ENCODE assay signal across 28 mouse cellular contexts in the genomic region with DNA sequence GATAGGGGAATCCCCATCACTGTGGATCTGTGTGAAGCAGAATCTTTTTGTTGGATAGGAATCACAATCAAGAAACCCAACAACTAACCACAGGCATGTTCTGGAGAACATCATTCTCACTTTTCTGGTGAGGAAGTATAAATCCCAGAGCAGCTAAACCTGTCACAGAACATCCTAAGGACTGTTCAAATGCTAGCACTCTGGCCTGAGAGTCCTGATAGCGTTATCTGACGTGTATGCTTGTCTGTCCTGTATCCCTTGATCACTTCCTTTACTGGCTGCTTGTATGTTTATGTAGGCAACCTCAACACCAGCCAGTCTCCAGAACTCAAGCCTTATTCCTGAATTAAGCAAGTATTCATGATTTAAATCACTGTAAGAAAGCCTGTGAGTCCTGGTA.
DNase-seq lines count a peak whose midpoint lies in the region; ATAC-seq and TF ChIP-seq lines count a peak whose summit lies in the region.
"Had no signal": no experiment of that assay in that cellular context is flagged by ENCODE, and none has a peak within 500 bp of the region (broad histone marks: within the 10 kb centered on the region; RNA-seq: fewer than 3 reads in every experiment).

No protein-coding gene starts in this region.

- H3K4me3 ChIP-seq in heart, embryonic 12.5 days = no peak overlapping the region
- H3K4me3 ChIP-seq in heart, postnatal 0 days (ENCODE audit: low read depth, low read length) = no peak overlapping the region
- H3K4me3 ChIP-seq in limb, embryonic 11.5 days (ENCODE audit: low read depth, low read length) = no peak overlapping the region
- no peak overlapping the region for H3K4me3 ChIP-seq in limb, embryonic 10.5 days
- H3K4me3 ChIP-seq in hindbrain, embryonic 12.5 days = no peak overlapping the region
- H3K4me3 ChIP-seq: embryonic facial prominence, embryonic 12.5 days; hindbrain, embryonic 15.5 days; limb, embryonic 15.5 days; liver, embryonic 13.5 days; midbrain, embryonic 10.5 days; midbrain, embryonic 15.5 days; neural tube, embryonic 15.5 days had no signal

- no peaks in the 10 kb centered on the region for H3K9me3 ChIP-seq in heart, embryonic 12.5 days (replicated peaks)
- H3K9me3 ChIP-seq in heart, postnatal 0 days (replicated peaks; ENCODE audit: control insufficient read depth, low read length) = no peaks in the 10 kb centered on the region
- no peaks in the 10 kb centered on the region for H3K9me3 ChIP-seq in limb, embryonic 11.5 days (ENCODE audit: control insufficient read depth, low read length)
- no peaks in the 10 kb centered on the region for H3K9me3 ChIP-seq in limb, embryonic 10.5 days (replicated peaks)
- H3K9me3 ChIP-seq in hindbrain, embryonic 12.5 days (replicated peaks) = no peaks in the 10 kb centered on the region
- H3K9me3 ChIP-seq: embryonic facial prominence, embryonic 12.5 days; hindbrain, embryonic 15.5 days; limb, embryonic 15.5 days; liver, embryonic 13.5 days; midbrain, embryonic 10.5 days; midbrain, embryonic 15.5 days; neural tube, embryonic 15.5 days had no signal

- intact Hi-C loops in heart, postnatal 36 days (cut with DNase I) = loop anchor here (5.0 kb wide), 1 partner anchor 181 kb away; no protein-coding TSS in a partner anchor

- no peak for TF ChIP-seq EP300 in heart, postnatal 0 days (IDR thresholded peaks at IDR 0.05; ENCODE audit: low read depth)

- no peaks in the 10 kb centered on the region for H3K27me3 ChIP-seq in heart, embryonic 12.5 days (replicated peaks)
- H3K27me3 ChIP-seq in heart, postnatal 0 days (ENCODE audit: control insufficient read depth, insufficient read depth, low read length) = no peaks in the 10 kb centered on the region
- no peaks in the 10 kb centered on the region for H3K27me3 ChIP-seq in limb, embryonic 11.5 days (ENCODE audit: control insufficient read depth, insufficient read depth, low read length)
- no peaks in the 10 kb centered on the region for H3K27me3 ChIP-seq in limb, embryonic 10.5 days (ENCODE audit: low read depth, poor library complexity, severe bottlenecking)
- H3K27me3 ChIP-seq in hindbrain, embryonic 12.5 days = no peaks in the 10 kb centered on the region
- H3K27me3 ChIP-seq: embryonic facial prominence, embryonic 12.5 days; hindbrain, embryonic 15.5 days; limb, embryonic 15.5 days; liver, embryonic 13.5 days; midbrain, embryonic 15.5 days; neural tube, embryonic 15.5 days had no signal

- 6% methylated on average over 2 of the region's 2 CpGs for WGBS in heart, embryonic 12.5 days
- WGBS in heart, postnatal 0 days = 4% methylated on average over 2 of the region's 2 CpGs
- 55% methylated on average over 2 of the region's 2 CpGs for WGBS in limb, embryonic 11.5 days
- 67% methylated on average over 2 of the region's 2 CpGs for WGBS in limb, embryonic 10.5 days
- WGBS in hindbrain, embryonic 12.5 days = 70% methylated on average over 2 of the region's 2 CpGs

- H3K27ac ChIP-seq in heart, embryonic 12.5 days (ENCODE audit: poor library complexity, severe bottlenecking) = peak overlapping the region; percentile 76
- H3K27ac ChIP-seq in heart, postnatal 0 days (ENCODE audit: low read depth) = no peak overlapping the region
- H3K27ac ChIP-seq in limb, embryonic 11.5 days (replicated peaks; ENCODE audit: low read depth, low read length) = no peak overlapping the region
- no peak overlapping the region for H3K27ac ChIP-seq in limb, embryonic 10.5 days
- H3K27ac ChIP-seq in hindbrain, embryonic 12.5 days = no peak overlapping the region
- H3K27ac ChIP-seq: embryonic facial prominence, embryonic 12.5 days; hindbrain, embryonic 15.5 days; limb, embryonic 15.5 days; liver, embryonic 13.5 days; midbrain, embryonic 10.5 days; midbrain, embryonic 15.5 days; neural tube, embryonic 15.5 days had no signal

- no peak for DNase-seq in heart, postnatal 36 days
- DNase-seq in heart, postnatal 0 days (ENCODE audit: low spot score) = peak; percentile 52
- DNase-seq in heart, postnatal 4 days = no peak
- DNase-seq in limb, embryonic 11.5 days (ENCODE audit: low spot score) = peak; percentile 16
- no peak for DNase-seq in limb, embryonic 10.5 days (ENCODE audit: low spot score)
- DNase-seq: adrenal gland, postnatal 25 days; cerebellum, adult 11-12 months; cerebellum, adult 9-11 months; embryo, embryonic 11 days; gastrocnemius, postnatal 25 days; kidney, adult 8-10 months; kidney, postnatal 4 days; liver, embryonic 13.5 days; lung, adult 18-20 months; lung, postnatal 10 days; retina, postnatal 1 day; right cerebral cortex, postnatal 14 days had no signal

- ATAC-seq in heart, embryonic 12.5 days (ENCODE audit: insufficient number of reproducible peaks, low FRiP score) = peak; percentile 86
- peak; percentile 60 for ATAC-seq in heart, postnatal 0 days (ENCODE audit: insufficient read depth, low read depth)
- ATAC-seq in limb, embryonic 11.5 days (ENCODE audit: insufficient number of reproducible peaks, low FRiP score, low TSS enrichment, low read depth) = no peak
- no peak for ATAC-seq in hindbrain, embryonic 12.5 days (ENCODE audit: low FRiP score)
- ATAC-seq: CD4-positive, CD25-positive, alpha-beta regulatory T cell, adult 4 months; forebrain, embryonic 14.5 days; inflammation-experienced regulatory T-cells, adult 6 months; midbrain, embryonic 15.5 days had no signal

- H3K9ac ChIP-seq in heart, embryonic 12.5 days = no peak overlapping the region
- H3K9ac ChIP-seq in heart, postnatal 0 days (replicated peaks; ENCODE audit: low read depth, low read length) = no peak overlapping the region
- no peak overlapping the region for H3K9ac ChIP-seq in limb, embryonic 11.5 days (ENCODE audit: low read length)
- no peak overlapping the region for H3K9ac ChIP-seq in hindbrain, embryonic 12.5 days
- H3K9ac ChIP-seq: embryonic facial prominence, embryonic 12.5 days; hindbrain, embryonic 15.5 days; limb, embryonic 15.5 days; liver, embryonic 13.5 days; midbrain, embryonic 15.5 days; neural tube, embryonic 15.5 days had no signal

- no peak overlapping the region for H3K4me2 ChIP-seq in heart, embryonic 12.5 days
- no peak overlapping the region for H3K4me2 ChIP-seq in heart, postnatal 0 days (ENCODE audit: low read depth, low read length)
- H3K4me2 ChIP-seq in limb, embryonic 11.5 days (ENCODE audit: low read depth, severe bottlenecking) = no peak overlapping the region
- H3K4me2 ChIP-seq in hindbrain, embryonic 12.5 days (replicated peaks) = no peak overlapping the region
- H3K4me2 ChIP-seq: embryonic facial prominence, embryonic 12.5 days; hindbrain, embryonic 15.5 days; limb, embryonic 15.5 days; liver, embryonic 13.5 days; midbrain, embryonic 15.5 days; neural tube, embryonic 15.5 days had no signal

- peaks cover 26% of the 10 kb centered on the region for H3K4me1 ChIP-seq in heart, embryonic 12.5 days (replicated peaks)
- H3K4me1 ChIP-seq in heart, postnatal 0 days (ENCODE audit: control insufficient read depth, insufficient read depth) = peaks cover 29% of the 10 kb centered on the region
- H3K4me1 ChIP-seq in limb, embryonic 11.5 days (ENCODE audit: control insufficient read depth, insufficient read depth, low read length) = no peaks in the 10 kb centered on the region
- H3K4me1 ChIP-seq in limb, embryonic 10.5 days = no peaks in the 10 kb centered on the region
- H3K4me1 ChIP-seq in hindbrain, embryonic 12.5 days = no peaks in the 10 kb centered on the region
- H3K4me1 ChIP-seq: embryonic facial prominence, embryonic 12.5 days; liver, embryonic 13.5 days; midbrain, embryonic 10.5 days; midbrain, embryonic 15.5 days had no signal

- TF ChIP-seq CTCF in heart, postnatal 0 days (IDR thresholded peaks at IDR 0.05; ENCODE audit: low read depth) = no peak

- no peaks in the 10 kb centered on the region for H3K36me3 ChIP-seq in heart, embryonic 12.5 days
- H3K36me3 ChIP-seq in heart, postnatal 0 days (replicated peaks; ENCODE audit: control insufficient read depth, insufficient read depth, low read length) = no peaks in the 10 kb centered on the region
- no peaks in the 10 kb centered on the region for H3K36me3 ChIP-seq in limb, embryonic 11.5 days (ENCODE audit: control insufficient read depth, insufficient read depth, low read length)
- no peaks in the 10 kb centered on the region for H3K36me3 ChIP-seq in limb, embryonic 10.5 days
- H3K36me3 ChIP-seq in hindbrain, embryonic 12.5 days = no peaks in the 10 kb centered on the region
- H3K36me3 ChIP-seq: embryonic facial prominence, embryonic 12.5 days; hindbrain, embryonic 15.5 days; limb, embryonic 15.5 days; liver, embryonic 13.5 days; midbrain, embryonic 10.5 days; midbrain, embryonic 15.5 days; neural tube, embryonic 15.5 days had no signal

Comparison
In these comparisons a context has a peak if more than half of its experiments do, and no peak if none do; other contexts are left out.
1. DNase-seq: peak in heart, postnatal 0 days (single experiment) and limb, embryonic 11.5 days (single experiment); none in heart, postnatal 36 days (0 of 2), heart, postnatal 4 days (single experiment) and limb, embryonic 10.5 days (single experiment).
2. ATAC-seq: peak in heart, embryonic 12.5 days (single experiment) and heart, postnatal 0 days (single experiment); none in limb, embryonic 11.5 days (single experiment) and hindbrain, embryonic 12.5 days (single experiment).